Mouse (Mus musculus) lung, postnatal 0 days (tissue): ENCODE data around the gene Pgf. TPM values are rescaled to one million over a fixed set of nuclear protein-coding genes. Genes with fewer than 3 reads are reported as not detected.
A peak's percentile ranks its signal among the peaks of the same experiment; 100 is the strongest.

Experiments
- ATAC-seq: fragments of 200-750 bp; cut with Nextera tagmentation; 2 replicates; pipeline ENCODE4 v1.8.0; 2017; ENCODE audit warnings: moderate library complexity
- DNase-seq: peaks from one replicate; pipeline ENCODE4 v3.0.0-alpha.2; 2016; ENCODE audit warnings: low spot score
- H3K27ac ChIP-seq: fragments of 300-500 bp; sonication (generic); 2 replicates; pipeline ENCODE4 v1.5.1; 2014; ENCODE audit warnings: antibody characterized with exemption, mild to moderate bottlenecking, low read length, mixed read lengths
- H3K27me3 ChIP-seq: fragments of 300-500 bp; sonication (generic); replicated peaks from 2 replicates; pipeline ENCODE4 v1.6.1; 2014; ENCODE audit warnings: low read length, mixed read lengths; ENCODE audit not compliant: insufficient read depth
- H3K36me3 ChIP-seq: fragments of 300-500 bp; sonication (generic); 2 replicates; pipeline ENCODE4 v1.6.1; 2014; ENCODE audit warnings: low read length, mixed read lengths; ENCODE audit not compliant: insufficient read depth
- H3K4me1 ChIP-seq: fragments of 300-500 bp; sonication (generic); 2 replicates; pipeline ENCODE4 v1.6.1; 2014; ENCODE audit warnings: antibody characterized with exemption, low read depth, low read length, mixed read lengths; ENCODE audit not compliant: insufficient read depth
- H3K4me2 ChIP-seq: fragments of 300-500 bp; sonication (generic); replicated peaks from 2 replicates; pipeline ENCODE4 v1.6.1; 2014; ENCODE audit warnings: low read depth, mild to moderate bottlenecking, low read length, moderate library complexity, mixed read lengths
- H3K4me3 ChIP-seq: fragments of 300-500 bp; sonication (generic); 2 replicates; pipeline ENCODE4 v1.5.1; 2014; ENCODE audit warnings: low read depth, low read length
- H3K9ac ChIP-seq: fragments of 300-500 bp; sonication (generic); replicated peaks from 2 replicates; pipeline ENCODE4 v1.6.1; 2014; ENCODE audit warnings: low read depth, mild to moderate bottlenecking
- H3K9me3 ChIP-seq: fragments of 300-500 bp; sonication (generic); 2 replicates; pipeline ENCODE4 v1.6.1; 2016; ENCODE audit warnings: low read length, mixed read lengths
- CTCF ChIP-seq: IDR thresholded peaks from 2 replicates; pipeline ENCODE4 v1.5.1; 2016; ENCODE audit warnings: antibody characterized with exemption, mild to moderate bottlenecking
- EP300 ChIP-seq: IDR thresholded peaks from 2 replicates; pipeline ENCODE4 v1.6.1; 2016; ENCODE audit warnings: antibody characterized with exemption, mild to moderate bottlenecking, control low read depth
- WGBS: fragments of 180-500 bp; shearing (Covaris S2); extraction: QIAGEN DNeasy Blood & Tissue Kit; methylation state at CpG from one replicate; pipeline ENCODE4 v1.1.7; 2014; 5-methylcytosine and 5-hydroxymethylcytosine counted together
- polyA plus RNA-seq: library from polyadenylated mRNA; unstranded; fragments of >200 nt; fragmentation: Nextera tagmentation; extraction: Ambion mirVana; gene quantifications from 2 replicates; pipeline ENCODE4 v1.2.1, GENCODE M21; 2015

Pgf gene
- polyA plus RNA-seq, result 12.7 and 19.0 TPM in 2 replicates

DNA sequence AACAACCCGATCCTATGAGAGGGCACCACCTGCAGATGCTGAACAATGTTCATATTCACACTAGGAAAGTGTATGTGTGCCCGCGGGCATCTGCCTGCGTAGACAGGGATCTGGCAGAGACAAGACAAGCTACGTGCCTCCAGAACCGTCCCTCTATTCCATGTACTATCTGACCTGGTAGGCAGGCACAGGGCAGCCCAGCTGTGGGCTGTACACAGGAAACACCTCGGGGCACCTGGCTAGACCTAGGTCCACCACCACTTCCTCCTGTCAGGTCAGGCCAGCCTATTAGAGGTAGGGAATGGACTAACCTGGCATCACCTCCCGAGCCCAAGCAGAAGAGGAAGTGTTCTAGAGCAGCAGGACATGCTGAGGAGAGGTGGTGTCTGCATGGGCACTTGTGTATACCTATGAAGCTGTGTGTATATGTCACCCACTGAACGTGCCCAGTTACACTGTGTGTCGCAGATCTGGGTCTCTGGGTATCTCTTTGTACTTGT, at the start of gene Pgf:
Gene Pgf, minus strand, starts transcription at position 51 of the 500 bp plus-strand sequence.
- 79% methylated on average over 10 of the region's 10 CpGs for WGBS
- TF ChIP-seq CTCF, result no peak
- no peak for TF ChIP-seq EP300
- DNase-seq, result no peak
- Histone ChIP-seq H3K36me3 (no peaks in the 10 kb centered on the region), H3K4me3 (peak within 1 kb of the TSS; percentile 25), H3K27me3 (no peaks in the 10 kb centered on the region), H3K4me2 (peak within 1 kb of the TSS; percentile 58), H3K27ac (no peak within 1 kb of the TSS), H3K9me3 (no peaks in the 10 kb centered on the region), H3K9ac (peak within 1 kb of the TSS; percentile 26; the same call in 1 of the 2 replicates), H3K4me1 (peaks cover 20% of the 10 kb centered on the region; the same call in 1 of the 2 replicates)
- ATAC-seq, result no peak

DNA sequence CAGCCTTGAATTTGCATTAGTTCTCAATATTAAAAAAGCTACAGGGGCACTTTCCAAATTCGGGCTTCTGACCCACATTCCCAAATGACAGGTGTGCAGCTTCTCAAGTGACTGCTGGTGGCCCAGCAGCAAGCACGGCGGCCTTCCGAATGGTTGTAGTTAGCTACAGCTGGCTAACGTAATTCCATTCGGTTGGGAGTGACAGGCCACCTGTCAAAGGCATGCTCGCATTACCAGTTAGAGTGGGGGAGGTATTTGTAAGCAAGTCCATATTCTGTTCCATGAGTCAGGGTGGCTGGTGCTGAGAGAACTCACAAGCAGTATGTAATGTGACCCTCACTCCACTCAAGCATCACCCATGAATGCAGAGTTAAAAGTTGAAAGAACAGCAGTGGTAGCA, 49.6 kb upstream of the Pgf start:
- no peaks in the 10 kb centered on the region for H3K27me3 ChIP-seq
- H3K4me1 ChIP-seq, result no peaks in the 10 kb centered on the region
- no peak overlapping the region for H3K4me2 ChIP-seq
- H3K36me3 ChIP-seq, result peaks cover 16% of the 10 kb centered on the region; the same call in 1 of the 2 replicates
- DNase-seq (no peak), ATAC-seq (no peak)
- no peak overlapping the region for H3K27ac ChIP-seq
- no peak for TF ChIP-seq EP300
- TF ChIP-seq CTCF, result no peak
- no peak overlapping the region for H3K4me3 ChIP-seq
- no peak overlapping the region for H3K9ac ChIP-seq
- H3K9me3 ChIP-seq, result no peaks in the 10 kb centered on the region
- WGBS, result 68% methylated on average over 7 of the region's 7 CpGs

DNA sequence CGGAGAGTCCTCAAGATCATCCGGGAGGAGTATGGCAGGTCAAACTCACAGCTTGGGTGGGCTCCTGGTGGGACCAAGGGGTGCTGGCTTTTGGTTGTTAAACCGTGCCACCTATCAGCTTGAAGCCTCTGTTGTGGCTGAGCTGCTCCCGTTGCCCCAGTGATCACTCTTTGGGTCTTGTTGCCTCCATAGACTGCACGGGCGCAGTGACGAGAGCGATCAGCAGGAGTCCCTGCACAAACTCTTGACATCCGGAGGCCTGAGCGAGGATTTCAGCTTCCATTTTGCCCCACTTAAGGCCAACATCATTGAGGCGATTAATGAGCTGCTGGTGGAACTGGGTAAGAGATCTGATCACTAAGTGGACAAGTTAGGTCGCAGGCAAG, 42.3 kb upstream of the Pgf start:
- TF ChIP-seq EP300 (no peak), CTCF (peak; percentile 23; the same call in 1 of the 2 replicates)
- 3% methylated on average over 12 of the region's 12 CpGs for WGBS
- peaks cover 7% of the 10 kb centered on the region; the same call in 1 of the 2 replicates for H3K4me1 ChIP-seq
- DNase-seq, result peak; percentile 29
- H3K4me2 ChIP-seq, result peak overlapping the region; percentile 86
- H3K27me3 ChIP-seq, result no peaks in the 10 kb centered on the region
- peak overlapping the region; percentile 83 for H3K4me3 ChIP-seq
- H3K9ac ChIP-seq, result peak overlapping the region; percentile 60
- H3K27ac ChIP-seq, result peak overlapping the region; percentile 81
- no peak for ATAC-seq
- H3K9me3 ChIP-seq, result no peaks in the 10 kb centered on the region
- H3K36me3 ChIP-seq, result peaks cover 10% of the 10 kb centered on the region; the same call in 1 of the 2 replicates

DNA sequence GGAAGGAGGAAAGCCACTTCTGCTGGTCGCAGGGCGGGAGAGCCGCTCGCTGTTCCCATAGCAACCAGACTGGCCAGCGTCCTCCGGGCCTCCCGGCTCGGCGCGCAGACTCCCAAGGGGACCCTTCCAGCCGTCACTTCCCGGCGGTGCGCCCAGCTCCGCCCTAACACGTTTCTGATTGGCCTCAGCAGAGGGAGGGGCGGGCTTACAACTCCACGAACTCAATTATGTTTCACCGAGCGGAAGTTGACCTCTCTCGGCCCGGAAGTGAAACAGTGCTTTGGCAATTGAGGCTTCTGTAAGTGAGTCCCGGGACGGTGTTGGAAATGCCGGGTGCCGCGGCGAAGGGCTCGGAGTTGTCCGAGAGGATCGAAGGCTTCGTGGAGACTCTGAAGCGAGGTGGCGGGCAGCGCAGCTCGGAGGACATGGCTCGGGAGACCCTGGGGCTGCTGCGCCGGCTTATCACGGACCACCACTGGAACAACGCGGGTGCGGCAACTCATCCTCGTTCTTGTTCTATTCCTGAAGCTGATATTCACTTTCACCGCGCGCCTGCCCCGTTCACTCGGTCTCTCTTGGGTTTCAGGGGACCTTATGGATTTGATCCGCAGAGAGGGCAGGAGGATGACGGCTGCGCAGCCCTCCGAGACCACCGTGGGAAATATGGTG, 41.8 kb upstream of the Pgf start, which contains the start of gene Eif2b2:
Gene Eif2b2, plus strand, starts transcription at position 246 of the 669 bp plus-strand sequence.
- H3K36me3 ChIP-seq, result 0 out of 2 replicates have a peak, but pooled peaks cover 10% of the 10 kb centered on the region
- H3K9ac ChIP-seq, result peak within 1 kb of the TSS; percentile 60
- H3K4me2 ChIP-seq, result peak within 1 kb of the TSS; percentile 86
- peak within 1 kb of the TSS; percentile 83 for H3K4me3 ChIP-seq
- no peaks in the 10 kb centered on the region for H3K27me3 ChIP-seq
- H3K9me3 ChIP-seq, result no peaks in the 10 kb centered on the region
- peak within 1 kb of the TSS; percentile 81 for H3K27ac ChIP-seq
- H3K4me1 ChIP-seq, result peaks cover 7% of the 10 kb centered on the region; the same call in 1 of the 2 replicates
- WGBS, result under 1% methylated on average over 54 of the region's 54 CpGs
- DNase-seq (peak; percentile 99), ATAC-seq (peak; percentile 100)
- TF ChIP-seq CTCF (no peak), EP300 (peak; percentile 55; the same call in 1 of the 2 replicates)

DNA sequence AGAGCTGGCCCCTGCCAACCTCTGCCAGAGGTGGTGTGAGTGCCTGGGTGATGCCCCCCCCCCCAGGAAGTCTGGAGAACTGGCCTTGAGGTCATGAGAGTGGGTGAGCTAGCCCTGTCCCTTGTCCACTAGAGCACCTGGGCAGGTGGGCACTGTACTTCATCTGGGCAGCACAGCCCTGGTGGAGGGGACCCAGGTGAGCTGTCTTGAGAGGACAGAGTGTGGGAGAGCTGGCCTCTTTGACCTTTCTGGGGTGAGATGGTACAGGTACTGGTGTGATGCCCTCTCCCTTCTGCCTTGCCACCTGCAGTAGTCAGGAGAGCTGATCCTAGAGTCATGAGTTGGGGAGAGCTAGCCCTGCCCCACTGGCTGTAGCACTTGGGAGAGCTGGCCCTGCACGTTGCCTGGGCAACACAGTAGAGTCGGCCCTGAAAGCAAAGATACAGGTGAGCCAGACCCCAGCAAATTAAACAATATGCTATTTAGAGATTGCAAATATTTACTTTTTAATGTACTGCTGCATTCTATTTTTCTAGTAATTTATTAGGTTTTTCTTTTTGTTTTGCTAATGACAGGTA, 40.2 kb upstream of the Pgf start:
- Histone ChIP-seq H3K36me3 (0 out of 2 replicates have a peak, but pooled peaks cover 2% of the 10 kb centered on the region), H3K27ac (no peak overlapping the region), H3K9ac (no peak overlapping the region), H3K4me2 (no peak overlapping the region), H3K9me3 (no peaks in the 10 kb centered on the region), H3K27me3 (no peaks in the 10 kb centered on the region), H3K4me1 (peaks cover 7% of the 10 kb centered on the region; the same call in 1 of the 2 replicates), H3K4me3 (no peak overlapping the region)
- WGBS, result 46% methylated on average over 2 of the region's 2 CpGs
- TF ChIP-seq EP300 (no peak), CTCF (no peak)
- DNase-seq (no peak), ATAC-seq (no peak)

- no peak for ATAC-seq
- DNase-seq, result no peak
- no peak overlapping the region for H3K27ac ChIP-seq
- no peak overlapping the region for H3K4me2 ChIP-seq
- no peaks in the 10 kb centered on the region for H3K36me3 ChIP-seq
- H3K9me3 ChIP-seq, result no peaks in the 10 kb centered on the region
- TF ChIP-seq EP300, result no peak
- TF ChIP-seq CTCF, result no peak
- 68% methylated on average over 5 of the region's 5 CpGs for WGBS
- H3K27me3 ChIP-seq, result no peaks in the 10 kb centered on the region
- H3K4me1 ChIP-seq, result peaks cover 7% of the 10 kb centered on the region; the same call in 1 of the 2 replicates
- H3K4me3 ChIP-seq, result no peak overlapping the region
- no peak overlapping the region for H3K9ac ChIP-seq
These were observed 37.4 kb upstream of the Pgf start for GRCm38 (mm10) chr12:85215031-85215430.
